Mouse (Mus musculus): ENCODE data around the gene Zp1. TPM values are rescaled to one million over a fixed set of nuclear protein-coding genes. Genes with fewer than 3 reads are reported as not detected.
A peak's percentile ranks its signal among the peaks of the same experiment; 100 is the strongest.

The Zp1 gene
- total and polyA plus RNA-seq, 2 experiments from 2014 or later = 0.19 TPM; not detected in 1

- H3K9me3 ChIP-seq (replicated peaks; ENCODE audit: control insufficient read depth, low read length) = no peaks in the 10 kb centered on the region
- H3K9ac ChIP-seq (replicated peaks; ENCODE audit: low read depth, low read length) = no peak overlapping the region
- ATAC-seq (ENCODE audit: insufficient read depth, low read depth) = no peak
- no peak for TF ChIP-seq CTCF (IDR thresholded peaks at IDR 0.05; ENCODE audit: low read depth)
- TF ChIP-seq EP300 (IDR thresholded peaks at IDR 0.05; ENCODE audit: low read depth) = no peak
- 50% methylated on average over 4 of the region's 4 CpGs for WGBS
- no peak for DNase-seq (ENCODE audit: low spot score)
- H3K4me3 ChIP-seq (ENCODE audit: low read depth, low read length) = no peak overlapping the region
- no peaks in the 10 kb centered on the region for H3K4me1 ChIP-seq (ENCODE audit: control insufficient read depth, insufficient read depth)
- H3K27ac ChIP-seq (ENCODE audit: low read depth) = no peak overlapping the region
- H3K27me3 ChIP-seq (ENCODE audit: control insufficient read depth, insufficient read depth, low read length) = no peaks in the 10 kb centered on the region
- H3K4me2 ChIP-seq (ENCODE audit: low read depth, low read length) = no peak overlapping the region
- H3K36me3 ChIP-seq (replicated peaks; ENCODE audit: control insufficient read depth, insufficient read depth, low read length) = no peaks in the 10 kb centered on the region
Observed at GRCm38 (mm10) chr19:10924220-10924619, 3.8 kb upstream of the Zp1 start.

GRCm38 (mm10) chr19:10921058-10921457 lies 626 bp upstream of the Zp1 start:
- ATAC-seq (ENCODE audit: insufficient read depth, low read depth) = no peak
- Histone ChIP-seq H3K27me3 (ENCODE audit: control insufficient read depth, insufficient read depth, low read length) (no peaks in the 10 kb centered on the region), H3K4me1 (ENCODE audit: control insufficient read depth, insufficient read depth) (no peaks in the 10 kb centered on the region), H3K9me3 (replicated peaks; ENCODE audit: control insufficient read depth, low read length) (no peaks in the 10 kb centered on the region), H3K27ac (ENCODE audit: low read depth) (no peak overlapping the region), H3K4me3 (ENCODE audit: low read depth, low read length) (no peak overlapping the region), H3K9ac (replicated peaks; ENCODE audit: low read depth, low read length) (no peak overlapping the region), H3K4me2 (ENCODE audit: low read depth, low read length) (no peak overlapping the region), H3K36me3 (replicated peaks; ENCODE audit: control insufficient read depth, insufficient read depth, low read length) (no peaks in the 10 kb centered on the region)
- TF ChIP-seq EP300 (IDR thresholded peaks at IDR 0.05; ENCODE audit: low read depth) (no peak), CTCF (IDR thresholded peaks at IDR 0.05; ENCODE audit: low read depth) (no peak)
- no peak for DNase-seq (ENCODE audit: low spot score)
- WGBS = 69% methylated on average over 3 of the region's 3 CpGs

- Histone ChIP-seq H3K36me3 (replicated peaks; ENCODE audit: control insufficient read depth, insufficient read depth, low read length) (no peaks in the 10 kb centered on the region), H3K9ac (replicated peaks; ENCODE audit: low read depth, low read length) (no peak overlapping the region), H3K27ac (ENCODE audit: low read depth) (no peak overlapping the region), H3K4me2 (ENCODE audit: low read depth, low read length) (no peak overlapping the region), H3K27me3 (ENCODE audit: control insufficient read depth, insufficient read depth, low read length) (no peaks in the 10 kb centered on the region), H3K4me1 (ENCODE audit: control insufficient read depth, insufficient read depth) (peaks cover 12% of the 10 kb centered on the region; the same call in 1 of the 2 replicates), H3K4me3 (ENCODE audit: low read depth, low read length) (no peak overlapping the region), H3K9me3 (replicated peaks; ENCODE audit: control insufficient read depth, low read length) (no peaks in the 10 kb centered on the region)
- TF ChIP-seq CTCF (IDR thresholded peaks at IDR 0.05; ENCODE audit: low read depth) (no peak), EP300 (IDR thresholded peaks at IDR 0.05; ENCODE audit: low read depth) (no peak)
- 85% methylated on average over 10 of the region's 10 CpGs for WGBS
- ATAC-seq (ENCODE audit: insufficient read depth, low read depth) (no peak), DNase-seq (ENCODE audit: low spot score) (no peak)
Observed at GRCm38 (mm10) chr19:10918321-10918991, 2.0 kb downstream of the Zp1 start.

GRCm38 (mm10) chr19:10916506-10916905 lies 3.9 kb downstream of the Zp1 start:
- H3K27ac ChIP-seq (ENCODE audit: low read depth) = no peak overlapping the region
- DNase-seq (ENCODE audit: low spot score) = no peak
- H3K4me1 ChIP-seq (ENCODE audit: control insufficient read depth, insufficient read depth) = peaks cover 18% of the 10 kb centered on the region; the same call in 1 of the 2 replicates
- no peaks in the 10 kb centered on the region for H3K27me3 ChIP-seq (ENCODE audit: control insufficient read depth, insufficient read depth, low read length)
- H3K36me3 ChIP-seq (replicated peaks; ENCODE audit: control insufficient read depth, insufficient read depth, low read length) = no peaks in the 10 kb centered on the region
- H3K4me3 ChIP-seq (ENCODE audit: low read depth, low read length) = no peak overlapping the region
- H3K4me2 ChIP-seq (ENCODE audit: low read depth, low read length) = no peak overlapping the region
- H3K9me3 ChIP-seq (replicated peaks; ENCODE audit: control insufficient read depth, low read length) = no peaks in the 10 kb centered on the region
- 47% methylated on average over 5 of the region's 5 CpGs for WGBS
- TF ChIP-seq CTCF (IDR thresholded peaks at IDR 0.05; ENCODE audit: low read depth) (no peak), EP300 (IDR thresholded peaks at IDR 0.05; ENCODE audit: low read depth) (no peak)
- no peak for ATAC-seq (ENCODE audit: insufficient read depth, low read depth)
- H3K9ac ChIP-seq (replicated peaks; ENCODE audit: low read depth, low read length) = no peak overlapping the region

- Histone ChIP-seq H3K4me2 (ENCODE audit: low read depth, low read length) (no peak overlapping the region), H3K9me3 (replicated peaks; ENCODE audit: control insufficient read depth, low read length) (no peaks in the 10 kb centered on the region), H3K27ac (ENCODE audit: low read depth) (peak overlapping the region; percentile 68), H3K27me3 (ENCODE audit: control insufficient read depth, insufficient read depth, low read length) (no peaks in the 10 kb centered on the region), H3K36me3 (replicated peaks; ENCODE audit: control insufficient read depth, insufficient read depth, low read length) (no peaks in the 10 kb centered on the region), H3K4me3 (ENCODE audit: low read depth, low read length) (no peak overlapping the region), H3K4me1 (ENCODE audit: control insufficient read depth, insufficient read depth) (peaks cover 28% of the 10 kb centered on the region), H3K9ac (replicated peaks; ENCODE audit: low read depth, low read length) (no peak overlapping the region)
- no peak; the same call in none of the 2 replicates for ATAC-seq (ENCODE audit: insufficient read depth, low read depth)
- 63% methylated on average over 2 of the region's 2 CpGs for WGBS
- no peak for TF ChIP-seq EP300 (IDR thresholded peaks at IDR 0.05; ENCODE audit: low read depth)
- no peak for TF ChIP-seq CTCF (IDR thresholded peaks at IDR 0.05; ENCODE audit: low read depth)
- no peak for DNase-seq (ENCODE audit: low spot score)
Observed at GRCm38 (mm10) chr19:10914870-10915269, 5.6 kb downstream of the Zp1 start.

- ATAC-seq (ENCODE audit: insufficient read depth, low read depth) = peak; percentile 84
- Histone ChIP-seq H3K27me3 (ENCODE audit: control insufficient read depth, insufficient read depth, low read length) (no peaks in the 10 kb centered on the region), H3K4me3 (ENCODE audit: low read depth, low read length) (no peak overlapping the region), H3K9me3 (replicated peaks; ENCODE audit: control insufficient read depth, low read length) (no peaks in the 10 kb centered on the region), H3K9ac (replicated peaks; ENCODE audit: low read depth, low read length) (0 out of 2 replicates have a peak overlapping the region, but pooled peaks have one; percentile 5), H3K36me3 (replicated peaks; ENCODE audit: control insufficient read depth, insufficient read depth, low read length) (no peaks in the 10 kb centered on the region), H3K4me2 (ENCODE audit: low read depth, low read length) (no peak overlapping the region), H3K27ac (ENCODE audit: low read depth) (peak overlapping the region; percentile 68), H3K4me1 (ENCODE audit: control insufficient read depth, insufficient read depth) (peaks cover 28% of the 10 kb centered on the region)
- WGBS = 17% methylated on average over 7 of the region's 7 CpGs
- DNase-seq (ENCODE audit: low spot score) = peak; percentile 84
- TF ChIP-seq CTCF (IDR thresholded peaks at IDR 0.05; ENCODE audit: low read depth) (no peak), EP300 (IDR thresholded peaks at IDR 0.05; ENCODE audit: low read depth) (no peak)
Observed at GRCm38 (mm10) chr19:10914291-10914690, 6.1 kb downstream of the Zp1 start.

Data from heart, postnatal 0 days (tissue).